Mouse (Mus musculus) liver, embryonic 14.5 days (tissue): Measurements from ENCODE around the gene Mmp2. TPM values are rescaled to one million over a fixed set of nuclear protein-coding genes. Genes with fewer than 3 reads are reported as not detected.

Experiments used
- ATAC-seq: fragments of 200-750 bp; cut with Nextera tagmentation; 2 replicates; pipeline ENCODE4 v1.8.0; 2017; ENCODE audit warnings: moderate number of reproducible peaks, mild to moderate bottlenecking, moderate library complexity; ENCODE audit not compliant: insufficient read depth
- DNase-seq, 3 experiments: peaks; one replicate each; pipeline ENCODE4 v3.0.0-alpha.2; 2012 to 2013; ENCODE audit warnings: low read depth in 3 of 3, low spot score in 3 of 3
- H3K27ac ChIP-seq: fragments of 300-500 bp; sonication (generic); 2 replicates; pipeline ENCODE4 v1.5.1; 2014; ENCODE audit warnings: moderate library complexity, mild to moderate bottlenecking, control low read depth, inconsistent platforms
- H3K27me3 ChIP-seq: fragments of 300-500 bp; sonication (generic); 2 replicates; pipeline ENCODE4 v1.6.1; 2014; ENCODE audit warnings: mild to moderate bottlenecking, low read length, moderate library complexity; ENCODE audit not compliant: control insufficient read depth, insufficient read depth
- H3K36me3 ChIP-seq: fragments of 300-500 bp; sonication (generic); replicated peaks from 2 replicates; pipeline ENCODE4 v1.6.1; 2014; ENCODE audit warnings: low read depth; ENCODE audit not compliant: control insufficient read depth, insufficient read depth
- H3K4me1 ChIP-seq, 2 experiments: fragments of 200-500 bp in 1 of 2; fragments of 300-500 bp in 1 of 2; sonication (generic) in 1 of 2; replicated peaks; 2 replicates each; pipeline ENCODE4 v1.6.1; 2012 to 2014; ENCODE audit warnings: antibody characterized with exemption in 1 of 2, inconsistent platforms in 1 of 2, low read length in 1 of 2; ENCODE audit not compliant: control insufficient read depth in 2 of 2, insufficient read depth in 2 of 2
- H3K4me2 ChIP-seq: fragments of 300-500 bp; sonication (generic); 2 replicates; pipeline ENCODE4 v1.6.1; 2014; ENCODE audit warnings: low read depth, mild to moderate bottlenecking, control low read depth, moderate library complexity
- H3K4me3 ChIP-seq, 2 experiments: fragments of 200-500 bp in 1 of 2; fragments of 300-500 bp in 1 of 2; sonication (generic) in 1 of 2; 2 replicates each; pipeline ENCODE4 v1.5.1; 2012 to 2014; ENCODE audit warnings: low read depth in 2 of 2, low read length in 2 of 2, mild to moderate bottlenecking in 2 of 2, control low read depth in 1 of 2, inconsistent platforms in 1 of 2, moderate library complexity in 1 of 2; ENCODE audit not compliant: insufficient read depth in 1 of 2
- H3K9ac ChIP-seq: fragments of 300-500 bp; sonication (generic); replicated peaks from 2 replicates; pipeline ENCODE4 v1.6.1; 2014; ENCODE audit warnings: mild to moderate bottlenecking, control low read depth, moderate library complexity
- H3K9me3 ChIP-seq: fragments of 300-500 bp; sonication (generic); 2 replicates; pipeline ENCODE4 v1.6.1; 2016; ENCODE audit warnings: low read length, mixed read lengths; ENCODE audit not compliant: control insufficient read depth
- CTCF ChIP-seq: IDR thresholded peaks from 2 replicates; pipeline ENCODE4 v1.5.1; 2016; ENCODE audit warnings: antibody characterized with exemption, low read depth, control low read depth
- EP300 ChIP-seq: IDR thresholded peaks from 2 replicates; pipeline ENCODE4 v1.6.1; 2016; ENCODE audit warnings: antibody characterized with exemption, low read depth
- WGBS: fragments of 180-500 bp; shearing (Covaris S2); extraction: QIAGEN DNeasy Blood & Tissue Kit; methylation state at CpG from one replicate; pipeline ENCODE4 v1.1.7; 2014; ENCODE audit not compliant: insufficient replicate concordance; 5-methylcytosine and 5-hydroxymethylcytosine counted together
- polyA plus RNA-seq, 2 experiments: library from polyadenylated mRNA; depleted of rRNA in 1 of 2; stranded (reverse) in 1 of 2; unstranded in 1 of 2; fragments of >200 nt; fragmentation: Nextera tagmentation in 1 of 2; extraction: Ambion mirVana in 1 of 2; gene quantifications; 2 replicates each; pipeline versions ENCODE4 v1.2.1 to v1.2.3; 2012 to 2014

Gene Mmp2
- polyA plus RNA-seq, 2 experiments, result 5.4 to 8.1 TPM

- Histone ChIP-seq H3K36me3 (no peaks in the 10 kb centered on the region), H3K4me2 (no peak overlapping the region), H3K27me3 (no peaks in the 10 kb centered on the region), H3K9me3 (no peaks in the 10 kb centered on the region), H3K4me1 (no peaks in the 10 kb centered on the region), H3K4me3 (no peak overlapping the region), H3K9ac (no peak overlapping the region), H3K27ac (no peak overlapping the region)
- TF ChIP-seq EP300, result no peak
- no peak for TF ChIP-seq CTCF
- ATAC-seq (no peak), DNase-seq (no peak)
- WGBS, result 72% methylated on average over 2 of the region's 2 CpGs
Measured at GRCm38 (mm10) chr8:92893870-92894269, 66.8 kb downstream of the Mmp2 start.

DNA sequence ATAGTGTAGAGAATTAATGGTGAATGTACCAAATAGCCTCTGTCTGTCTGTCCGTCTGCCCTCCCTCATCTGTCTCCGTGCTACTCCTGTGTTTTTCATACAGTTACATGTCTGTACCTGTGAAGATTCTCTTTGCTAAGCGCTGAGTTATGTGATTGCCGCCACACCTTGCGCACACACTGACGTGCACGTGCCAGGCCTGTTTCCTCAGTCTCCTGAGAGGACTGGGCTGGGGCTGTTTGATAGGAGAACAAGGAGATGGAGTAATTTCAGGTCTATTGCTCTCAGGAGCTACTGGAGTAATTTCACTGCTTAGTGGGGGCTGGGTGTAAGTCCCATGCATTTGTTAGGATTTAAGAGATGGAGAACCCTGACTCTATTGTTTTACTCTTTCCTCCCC lies 68.0 kb downstream of the Mmp2 start:
- Histone ChIP-seq H3K9ac (no peak overlapping the region), H3K36me3 (no peaks in the 10 kb centered on the region), H3K4me1 (no peaks in the 10 kb centered on the region), H3K27ac (no peak overlapping the region), H3K4me2 (no peak overlapping the region), H3K9me3 (no peaks in the 10 kb centered on the region), H3K27me3 (no peaks in the 10 kb centered on the region), H3K4me3 (no peak overlapping the region)
- TF ChIP-seq CTCF (no peak), EP300 (no peak)
- ATAC-seq (no peak), DNase-seq (no peak)
- WGBS, result 70% methylated on average over 7 of the region's 7 CpGs

DNA sequence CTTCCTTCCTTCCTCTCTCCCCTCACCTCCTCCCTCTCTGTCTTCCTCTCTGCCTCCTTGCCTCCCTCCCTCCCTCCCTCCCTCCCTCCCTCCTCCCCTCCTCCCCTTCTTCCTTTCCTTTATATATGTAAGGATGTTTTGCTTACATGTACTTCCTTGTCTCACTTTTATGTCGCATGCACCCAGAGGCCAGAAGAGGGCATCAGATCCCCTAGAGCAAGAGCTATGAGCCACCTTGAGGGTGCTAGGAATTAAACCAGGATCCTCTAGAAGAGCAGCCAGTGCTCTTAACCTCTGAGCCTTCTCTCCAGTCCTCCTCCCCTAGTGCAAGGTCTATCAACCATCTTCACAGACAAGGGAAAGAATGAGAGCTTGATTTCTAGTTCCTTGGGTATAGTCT lies 69.0 kb downstream of the Mmp2 start:
- no peak overlapping the region for H3K4me3 ChIP-seq
- H3K4me1 ChIP-seq, result no peaks in the 10 kb centered on the region
- H3K4me2 ChIP-seq, result no peak overlapping the region
- no peak for DNase-seq
- no peaks in the 10 kb centered on the region for H3K36me3 ChIP-seq
- no peak for TF ChIP-seq CTCF
- no peak for TF ChIP-seq EP300
- H3K27ac ChIP-seq, result no peak overlapping the region
- H3K27me3 ChIP-seq, result no peaks in the 10 kb centered on the region
- no peaks in the 10 kb centered on the region for H3K9me3 ChIP-seq
- ATAC-seq, result no peak
- 63% methylated on average over 1 of the region's 1 CpGs for WGBS
- no peak overlapping the region for H3K9ac ChIP-seq

DNA sequence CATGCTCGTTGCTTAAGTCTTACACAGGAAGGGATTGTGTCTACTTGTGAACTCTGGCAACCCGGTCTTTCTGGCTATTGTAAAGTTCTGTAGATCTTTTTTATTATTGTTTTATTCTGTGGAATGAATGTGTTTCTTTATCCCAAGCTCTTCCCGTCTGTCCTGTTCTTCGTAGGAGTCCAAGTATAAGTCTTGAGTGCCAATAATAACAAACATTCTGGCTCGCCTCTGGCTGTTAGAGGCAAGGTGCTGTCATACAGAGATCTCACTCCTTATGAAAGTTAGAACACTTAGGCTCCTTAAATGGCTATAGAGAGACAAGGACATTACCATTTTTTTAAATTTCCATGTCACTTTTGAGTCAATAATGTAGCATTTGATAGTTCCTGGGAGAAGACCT lies 69.5 kb downstream of the Mmp2 start:
- no peak for DNase-seq
- no peak for ATAC-seq
- H3K27me3 ChIP-seq, result no peaks in the 10 kb centered on the region
- no peak overlapping the region for H3K4me2 ChIP-seq
- TF ChIP-seq CTCF (no peak), EP300 (no peak)
- H3K9me3 ChIP-seq, result no peaks in the 10 kb centered on the region
- H3K4me1 ChIP-seq, result no peaks in the 10 kb centered on the region
- no peaks in the 10 kb centered on the region for H3K36me3 ChIP-seq
- H3K4me3 ChIP-seq, result no peak overlapping the region
- H3K27ac ChIP-seq, result no peak overlapping the region
- 62% methylated on average over 5 of the region's 5 CpGs for WGBS
- no peak overlapping the region for H3K9ac ChIP-seq

- Histone ChIP-seq H3K4me2 (no peak overlapping the region), H3K9ac (no peak overlapping the region), H3K27ac (no peak overlapping the region), H3K4me1 (no peaks in the 10 kb centered on the region), H3K9me3 (no peaks in the 10 kb centered on the region), H3K36me3 (no peaks in the 10 kb centered on the region), H3K4me3 (no peak overlapping the region), H3K27me3 (no peaks in the 10 kb centered on the region)
- TF ChIP-seq CTCF (no peak), EP300 (no peak)
- WGBS, result 54% methylated on average over 4 of the region's 4 CpGs
- no peak for ATAC-seq
- DNase-seq, result no peak
Measured at GRCm38 (mm10) chr8:92897794-92898193, 70.7 kb downstream of the Mmp2 start.
